Mouse (Mus musculus) kidney, adult 9 months (tissue): ENCODE measurements around the gene Cited1.

Experiments
- DNase-seq: peaks from one replicate; pipeline ENCODE4 v3.0.0; 2022

The Cited1 gene

DNA sequence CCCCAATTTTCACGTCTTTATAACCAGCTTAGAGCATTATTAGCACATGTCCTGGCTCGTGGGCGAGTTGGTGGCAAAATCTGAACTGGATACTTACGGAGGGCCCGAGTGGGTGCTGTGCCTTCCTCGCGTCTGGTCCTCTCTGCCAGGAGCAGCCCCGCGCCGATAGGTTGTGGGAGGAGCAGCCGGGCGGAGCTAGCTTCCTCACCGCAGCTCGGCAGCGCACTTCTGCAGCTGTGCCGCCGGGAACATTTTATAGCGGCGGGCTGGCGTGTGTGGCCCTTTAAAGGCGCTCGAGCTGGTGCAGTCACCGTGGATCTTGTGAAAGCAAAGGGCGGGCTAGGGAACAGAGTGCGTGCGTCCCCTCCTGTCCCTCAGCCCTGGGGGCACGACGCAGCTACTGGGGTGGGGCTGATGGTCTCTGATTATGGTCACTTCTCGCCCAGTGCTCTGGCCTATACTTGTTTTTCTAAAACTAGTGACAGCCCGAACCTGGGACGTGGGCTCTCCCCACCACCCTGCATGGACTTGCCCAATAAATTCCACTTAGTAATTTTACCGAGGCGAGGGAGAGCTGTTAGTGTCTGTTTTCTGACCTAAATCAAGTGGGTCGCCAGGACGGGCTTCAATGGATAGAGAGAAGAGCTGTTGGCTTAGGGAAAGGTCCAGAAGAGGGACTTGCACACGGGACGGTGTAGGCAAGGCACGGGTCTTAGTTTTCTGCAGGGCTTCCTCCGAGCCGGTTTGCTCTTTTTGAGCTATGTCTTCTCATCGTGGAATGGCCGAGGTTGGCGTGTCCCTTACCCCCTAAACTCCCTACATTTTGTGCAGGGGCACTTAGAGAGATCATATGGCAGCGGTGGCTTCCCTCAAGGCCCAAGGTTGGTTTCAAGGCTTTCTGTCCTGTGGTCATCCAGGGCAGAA lies at the start of gene Cited1:
TSS of gene Cited1 (minus strand) at position 245 of the 924 bp plus-strand sequence.
- DNase-seq = peak; percentile 25

DNA sequence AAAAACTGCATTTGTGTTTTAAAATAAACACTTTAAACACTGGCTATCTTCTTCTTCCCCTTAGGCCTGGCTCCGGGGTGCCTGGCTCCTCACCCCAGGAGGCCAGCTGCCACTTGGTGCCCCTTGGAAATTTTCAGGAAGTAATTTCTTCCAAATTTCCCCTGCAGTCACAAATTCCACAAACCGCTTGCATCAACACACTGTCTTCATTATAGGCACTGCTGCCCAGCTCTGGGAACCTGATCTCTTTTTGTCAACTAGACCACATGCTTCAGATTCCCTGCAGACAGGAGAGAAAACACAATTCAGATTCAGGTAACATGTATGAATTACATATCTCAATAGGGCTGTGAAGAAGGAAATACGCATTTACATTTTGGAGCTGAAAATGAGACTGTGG lies 32.9 kb upstream of the Cited1 start:
- DNase-seq = no peak

DNA sequence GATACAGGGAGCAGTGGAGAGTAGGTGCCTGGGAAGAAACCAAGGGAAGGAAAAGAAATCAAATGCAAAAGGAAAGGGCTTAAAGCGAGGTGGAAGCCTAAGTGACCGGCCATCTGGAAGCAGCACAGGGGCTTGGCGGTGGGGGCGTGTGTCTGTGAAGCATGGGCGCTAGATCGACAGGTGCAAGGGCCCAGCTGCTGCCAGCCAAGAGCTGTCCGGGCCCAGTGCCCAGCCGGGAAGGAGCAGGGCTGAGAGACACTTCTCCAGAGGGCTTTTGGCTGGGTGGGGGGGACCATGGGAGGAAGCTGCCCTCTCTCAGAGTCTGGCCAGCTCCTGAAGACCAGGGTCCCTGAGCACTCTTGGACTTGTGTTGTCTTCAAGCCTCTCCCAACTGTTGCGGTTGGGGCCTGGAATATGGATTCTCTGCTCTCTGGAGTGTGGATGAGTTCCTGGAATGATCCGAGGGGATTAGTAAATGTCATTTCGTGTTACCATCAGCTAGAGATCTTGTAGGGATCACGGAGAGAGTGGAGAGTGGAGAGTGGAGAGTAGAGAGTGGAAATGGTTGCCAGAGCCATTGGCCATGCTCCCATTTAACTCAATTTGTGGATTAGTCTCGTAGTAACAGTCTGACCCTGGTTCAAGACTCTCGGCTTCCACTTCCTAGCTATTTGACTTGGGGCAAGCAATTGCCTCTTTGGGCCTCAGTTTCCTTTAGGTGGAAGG lies 10.8 kb upstream of the Cited1 start:
- no peak for DNase-seq

DNA sequence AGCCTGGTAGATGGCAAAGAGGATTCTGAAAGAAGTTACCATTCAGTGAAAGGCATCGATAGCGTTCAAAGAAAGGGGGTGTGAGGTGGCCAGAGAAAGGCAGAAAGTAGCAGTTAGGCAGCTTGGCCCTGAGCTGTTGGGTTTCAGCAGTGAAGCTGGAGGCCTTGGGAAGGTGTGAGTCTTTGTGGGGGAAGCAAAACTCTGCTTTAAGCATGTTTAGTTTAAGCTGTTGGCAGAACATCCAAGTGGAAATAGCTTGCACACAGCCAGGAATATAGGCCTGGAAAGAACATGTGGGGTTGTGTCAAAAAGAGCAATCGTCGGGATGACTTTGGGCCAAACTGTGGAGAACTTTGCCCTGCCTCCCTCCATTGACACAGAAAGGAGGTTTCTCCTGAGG lies 7.8 kb upstream of the Cited1 start:
- no peak for DNase-seq

DNA sequence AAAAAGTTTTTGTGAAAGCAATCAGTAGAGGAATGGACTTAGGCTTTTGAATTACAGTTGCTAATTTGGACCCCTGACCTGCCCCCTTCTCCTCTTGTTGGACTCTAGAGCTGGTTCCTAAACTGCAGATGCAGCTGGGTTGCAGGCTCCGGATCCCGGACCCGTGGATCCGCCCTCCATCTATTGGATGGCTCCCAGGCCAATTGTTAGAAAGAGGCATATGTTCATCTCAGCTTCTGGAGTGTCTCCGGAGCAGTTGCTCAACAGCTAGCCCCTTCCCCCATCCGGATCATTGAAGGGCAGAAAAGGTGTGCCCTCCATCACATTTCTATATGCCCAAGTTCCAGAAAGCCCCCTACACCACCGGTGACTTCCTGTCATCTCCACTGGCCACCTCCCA lies 1.9 kb upstream of the Cited1 start:
- no peak for DNase-seq

DNA sequence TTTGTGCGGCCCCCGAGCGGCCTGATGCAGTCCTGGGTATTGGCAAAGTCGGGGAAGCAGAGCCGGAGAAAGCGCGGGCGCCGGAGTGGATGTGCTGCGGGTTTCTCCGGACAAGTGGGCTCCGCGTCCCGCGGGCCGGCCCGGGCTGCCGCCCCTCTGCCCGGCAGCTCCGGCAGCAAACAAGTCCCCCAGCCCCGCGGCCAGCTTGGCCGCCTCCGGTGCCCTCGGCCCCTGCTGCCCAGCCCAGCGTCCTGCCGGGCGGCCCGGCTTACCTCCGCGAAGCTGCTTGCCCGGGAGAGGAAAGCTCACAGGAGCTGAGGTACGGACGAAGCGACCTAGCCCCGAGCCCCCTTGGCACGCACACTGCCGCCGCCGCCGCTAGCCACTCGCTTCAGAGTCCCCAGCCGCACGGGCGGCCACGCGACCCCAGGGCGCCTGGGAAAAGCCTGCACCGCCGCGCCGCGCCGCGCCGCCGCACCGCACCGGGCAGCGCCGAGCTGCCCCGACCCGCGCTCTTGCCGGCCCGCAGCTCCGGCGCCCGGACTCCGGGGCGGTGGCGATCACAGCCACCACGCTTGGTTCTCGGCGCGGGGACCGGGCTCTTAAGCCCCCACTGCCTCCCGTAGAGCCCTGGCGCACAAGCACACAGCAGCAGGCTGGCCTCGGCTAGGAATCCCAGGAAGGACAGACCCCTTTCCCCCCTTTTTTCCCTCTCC lies 602 bp downstream of the Cited1 start:
- DNase-seq = no peak

DNA sequence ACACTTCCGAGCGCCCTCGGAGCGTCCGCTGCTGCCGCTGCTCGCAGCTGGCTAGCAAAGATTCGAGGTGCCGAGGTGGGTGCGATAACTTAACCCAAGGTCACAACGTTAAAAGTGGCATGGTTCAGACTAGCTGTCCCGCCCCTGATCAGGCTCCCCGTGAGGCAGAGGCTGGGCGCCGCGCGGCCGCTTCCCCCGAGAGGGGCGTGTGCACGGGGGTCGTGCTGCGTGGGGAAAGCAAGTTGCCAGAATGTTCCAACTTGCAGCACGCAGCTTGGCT lies 1.1 kb downstream of the Cited1 start:
- DNase-seq = no peak

DNA sequence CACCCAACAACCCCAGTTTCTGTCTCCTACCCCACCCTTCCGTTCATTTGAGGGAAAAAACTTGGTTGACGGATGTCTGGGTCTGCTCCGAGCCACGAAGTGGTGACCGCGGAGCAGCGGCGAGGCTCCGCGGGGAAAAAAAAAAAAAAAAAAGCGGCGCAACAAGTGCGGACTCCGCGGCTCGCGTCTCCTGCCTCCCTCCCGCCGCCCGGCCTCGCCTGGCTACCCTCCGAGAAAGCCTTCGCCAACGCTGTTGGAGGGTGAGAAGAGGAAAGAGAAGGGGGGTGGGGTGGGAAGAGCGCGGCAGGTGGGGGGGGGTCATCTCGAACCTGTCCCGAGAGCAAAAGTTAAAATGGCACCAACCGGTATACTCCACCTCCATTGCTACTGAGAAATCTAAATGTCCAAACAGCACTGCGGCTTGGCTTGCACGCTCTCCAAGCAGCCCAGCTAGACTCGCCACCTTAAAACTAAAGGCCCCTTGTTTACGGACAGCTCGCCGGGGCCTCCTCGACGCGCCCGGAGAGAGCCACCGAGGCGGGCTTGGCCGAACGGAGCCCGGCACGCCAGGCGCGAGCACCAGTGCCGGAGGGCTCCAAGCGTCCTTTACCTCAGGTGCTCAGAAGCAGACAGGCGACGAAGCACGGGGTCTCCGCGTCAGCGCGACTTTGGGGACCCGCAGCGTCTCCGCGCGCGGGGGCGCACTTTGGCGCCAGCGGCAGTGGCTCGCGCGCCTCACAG lies 1.7 kb downstream of the Cited1 start:
- DNase-seq = no peak

DNA sequence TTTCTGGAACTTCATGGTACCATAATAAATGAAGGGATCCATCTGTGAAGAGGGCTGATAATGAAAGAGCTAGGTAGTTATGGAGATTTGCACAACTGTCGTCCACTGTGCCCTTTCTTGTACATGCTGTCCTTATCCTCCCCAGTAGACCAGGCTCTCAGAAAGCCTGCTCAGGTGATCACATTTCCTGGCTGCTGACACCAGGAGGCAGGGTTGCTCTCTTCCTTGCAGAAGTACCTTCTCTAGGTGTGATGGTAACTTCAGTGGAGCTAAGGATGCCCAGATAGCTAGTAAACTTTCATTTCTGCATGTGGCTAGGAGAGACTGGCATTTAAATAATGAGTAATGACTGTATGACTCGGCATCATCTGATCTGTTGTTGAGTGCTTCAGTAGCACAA lies 7.6 kb downstream of the Cited1 start:
- no peak for DNase-seq

DNA sequence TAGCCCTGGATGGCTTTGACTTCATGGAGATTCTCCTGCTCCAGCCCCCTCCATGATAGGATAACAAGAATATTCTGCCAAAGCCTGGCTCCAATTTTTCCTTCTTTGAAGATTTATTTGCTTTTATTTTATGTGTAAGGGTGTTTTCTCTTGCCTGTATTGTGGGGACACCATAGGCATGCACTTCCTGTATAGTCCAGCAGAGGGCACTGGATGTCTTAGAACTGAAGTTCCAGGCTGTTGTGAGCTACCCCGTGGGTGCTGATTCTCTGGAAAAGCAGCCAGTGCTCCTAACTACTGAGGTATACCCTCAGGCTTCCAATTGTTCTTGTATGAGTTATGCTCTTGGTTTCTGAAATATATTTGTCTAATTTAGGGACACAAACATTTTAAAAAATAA lies 32.9 kb downstream of the Cited1 start:
- peak; percentile 33 for DNase-seq

DNA sequence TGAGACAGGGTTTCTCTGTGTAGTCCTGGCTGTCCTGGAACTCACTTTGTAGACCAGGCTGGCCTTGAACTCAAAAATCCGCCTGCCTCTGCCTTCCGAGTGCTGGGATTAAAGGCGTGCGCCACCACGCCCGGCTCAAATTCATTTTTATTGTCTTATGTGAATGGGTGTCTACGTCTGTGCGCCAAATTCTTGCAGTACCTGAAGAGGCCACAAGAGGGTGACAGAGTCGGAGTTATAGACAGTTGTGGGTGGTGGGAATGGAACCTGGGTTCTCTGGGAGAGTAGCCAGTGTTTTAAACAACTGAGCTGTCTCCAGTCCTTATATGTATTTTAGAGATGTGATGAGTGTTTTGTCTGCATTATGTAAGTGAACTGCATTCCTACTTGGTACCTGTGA lies 36.6 kb downstream of the Cited1 start:
- DNase-seq = peak; percentile 13
